Comparison of ENCODE assay signal across 7 mouse cellular contexts in genomic region chr9:65724471-65725290, GRCm38 (mm10). TPM values are rescaled to one million over a fixed set of nuclear protein-coding genes. Genes with fewer than 3 reads are reported as not detected.
A peak's percentile ranks its signal among the peaks of the same experiment; 100 is the strongest.
DNase-seq lines count a peak whose midpoint lies in the region; ATAC-seq and TF ChIP-seq lines count a peak whose summit lies in the region.

No protein-coding gene starts in this region.

- no peak for TF ChIP-seq CTCF in kidney, adult 2 months (conservative IDR thresholded peaks at IDR 0.05; ENCODE audit: insufficient read depth, insufficient read length, low read depth, low read length)

- H3K27me3 ChIP-seq in kidney, adult 2 months (replicated peaks; ENCODE audit: control insufficient read depth, insufficient read depth, low read length) = no peaks in the 10 kb centered on the region
- H3K27me3 ChIP-seq in neural tube, embryonic 12.5 days (replicated peaks) = no peaks in the 10 kb centered on the region

- H3K9ac ChIP-seq in neural tube, embryonic 12.5 days = no peak overlapping the region

- 0 out of 2 replicates have a peak, but pooled peaks cover under 1% of the 10 kb centered on the region for H3K36me3 ChIP-seq in kidney, adult 2 months (ENCODE audit: control insufficient read depth, insufficient read depth, low read length)
- H3K36me3 ChIP-seq in neural tube, embryonic 12.5 days = peaks cover 7% of the 10 kb centered on the region; the same call in 1 of the 2 replicates

- peaks cover 3% of the 10 kb centered on the region; the same call in 1 of the 2 replicates for H3K4me1 ChIP-seq in kidney, adult 2 months (ENCODE audit: control insufficient read depth, insufficient read depth, low read length)
- H3K4me1 ChIP-seq in neural tube, embryonic 12.5 days = peaks cover 35% of the 10 kb centered on the region

- H3K27ac ChIP-seq in kidney, adult 2 months (ENCODE audit: insufficient read depth, low read depth, low read length) = peak overlapping the region; percentile 37
- H3K27ac ChIP-seq in neural tube, embryonic 12.5 days = peak overlapping the region; percentile 50

- ATAC-seq in neural tube, embryonic 12.5 days (ENCODE audit: low FRiP score, low read depth) = no peak
- no peak for ATAC-seq in monocyte, adult 5-6 weeks (replicated peaks; ENCODE audit: insufficient number of reproducible peaks, low FRiP score, low TSS enrichment, poor library complexity, severe bottlenecking)

- peak; percentile 21 for DNase-seq in testis, postnatal 14 days (ENCODE audit: low spot score)
- DNase-seq in testis, postnatal 10 days (ENCODE audit: low spot score) = no peak
- peak; percentile 80 to 82 for DNase-seq in cerebellum, postnatal 10 days
- DNase-seq in gastrocnemius, postnatal 25 days = peak; percentile 22
- DNase-seq in kidney, adult 2 months = peak; percentile 75

- TF ChIP-seq POLR2A in kidney, adult 2 months (IDR thresholded peaks at IDR 0.05; ENCODE audit: low read depth, low read length) = no peak

- no peak overlapping the region for H3K4me3 ChIP-seq in kidney, adult 2 months (ENCODE audit: insufficient read depth, low read depth, low read length)
- H3K4me3 ChIP-seq in neural tube, embryonic 12.5 days = no peak overlapping the region

- H3K9me3 ChIP-seq in neural tube, embryonic 12.5 days = no peaks in the 10 kb centered on the region

- peak overlapping the region; percentile 22 for H3K4me2 ChIP-seq in neural tube, embryonic 12.5 days (replicated peaks)

- WGBS in kidney, adult 2 months = 49% methylated on average over 8 of the region's 8 CpGs
- 38% methylated on average over 8 of the region's 8 CpGs for WGBS in neural tube, embryonic 12.5 days

RNA-seq across cellular contexts. Expression of gene Oaz2, which starts 56.9 kb away (rescaled TPM):
- 100 to 1,000 TPM; 231 to 232 TPM for total RNA-seq in gastrocnemius, postnatal 25 days (2021)
- 139 and 147 TPM in 2 replicates for polyA plus RNA-seq in kidney, adult 2 months (2012; rRNA removed)
- polyA plus RNA-seq in neural tube, embryonic 12.5 days (2016; fragmentation: Nextera tagmentation; extraction: Ambion mirVana) = 331 and 337 TPM in 2 replicates
- total RNA-seq in monocyte, adult 5-6 weeks (2017) = 72.0 to 107 TPM (median 78.2 TPM) in 3 replicates
